Mouse (Mus musculus) midbrain, embryonic 10.5 days (tissue): Measurements from ENCODE around the gene Cdkal1. TPM values are rescaled to one million over a fixed set of nuclear protein-coding genes. Genes with fewer than 3 reads are reported as not detected.

ENCODE experiments used
- DNase-seq: peaks from one replicate; pipeline ENCODE4 v3.0.0-alpha.2; 2017; ENCODE audit warnings: low spot score
- H3K27ac ChIP-seq: fragments of 300-500 bp; sonication (generic); replicated peaks from 2 replicates; pipeline ENCODE4 v1.5.1; 2016; ENCODE audit warnings: mild to moderate bottlenecking
- H3K27me3 ChIP-seq: fragments of 300-500 bp; sonication (generic); 2 replicates; pipeline ENCODE4 v1.6.1; 2016; ENCODE audit warnings: low read depth, mild to moderate bottlenecking; ENCODE audit not compliant: poor library complexity, severe bottlenecking
- H3K36me3 ChIP-seq: fragments of 300-500 bp; sonication (generic); 2 replicates; pipeline ENCODE4 v1.6.1; 2016; ENCODE audit warnings: mild to moderate bottlenecking, moderate library complexity
- H3K4me1 ChIP-seq: fragments of 300-500 bp; sonication (generic); 2 replicates; pipeline ENCODE4 v1.6.1; 2016
- H3K4me3 ChIP-seq: fragments of 300-500 bp; sonication (generic); 2 replicates; pipeline ENCODE4 v1.5.1; 2016; ENCODE audit warnings: mild to moderate bottlenecking, moderate library complexity
- H3K9me3 ChIP-seq: fragments of 300-500 bp; sonication (generic); replicated peaks from 2 replicates; pipeline ENCODE4 v1.6.1; 2016; ENCODE audit warnings: mild to moderate bottlenecking
- WGBS: fragments of 180-500 bp; shearing (Covaris S2); methylation state at CpG from one replicate; pipeline ENCODE4 v1.1.7; 2016; 5-methylcytosine and 5-hydroxymethylcytosine counted together
- polyA plus RNA-seq: library from polyadenylated mRNA; unstranded; fragments of >200 nt; fragmentation: Nextera tagmentation; extraction: Ambion mirVana; gene quantifications from 2 replicates; pipeline ENCODE4 v1.2.1, GENCODE M21; 2016

Gene Cdkal1
- polyA plus RNA-seq, 1 experiment from 2014 or later: 32.7 TPM

DNA sequence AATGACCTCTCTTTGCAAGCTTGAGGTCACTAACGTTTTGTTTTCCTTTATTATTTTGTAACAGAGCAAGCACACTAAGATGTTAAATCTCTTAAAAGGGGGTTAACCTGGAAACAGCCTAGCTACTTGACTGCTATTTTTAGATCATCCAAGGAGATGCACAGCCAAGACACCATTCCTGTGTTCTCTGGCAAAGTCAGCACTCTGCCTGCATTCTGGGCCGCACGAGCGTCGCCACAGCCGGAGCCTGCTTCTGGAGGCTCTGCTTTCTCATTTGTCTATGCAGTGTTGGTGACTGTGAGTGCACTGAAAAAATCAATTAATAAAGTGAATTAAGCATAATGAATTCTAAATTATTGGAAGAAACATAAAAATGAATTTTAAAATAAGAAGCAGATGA, 440.6 kb downstream of the Cdkal1 start:
- no peak overlapping the region for H3K4me3 ChIP-seq
- DNase-seq: no peak
- no peaks in the 10 kb centered on the region for H3K27me3 ChIP-seq
- H3K36me3 ChIP-seq: no peaks in the 10 kb centered on the region
- 74% methylated on average over 6 of the region's 6 CpGs for WGBS
- no peaks in the 10 kb centered on the region for H3K9me3 ChIP-seq
- H3K27ac ChIP-seq: peak overlapping the region; percentile 64
- H3K4me1 ChIP-seq: peaks cover 47% of the 10 kb centered on the region

GRCm38 (mm10) chr13:29414470-29414869, 441.0 kb downstream of the Cdkal1 start:
- Histone ChIP-seq H3K4me1 (peaks cover 47% of the 10 kb centered on the region), H3K27ac (peak overlapping the region; percentile 64), H3K4me3 (no peak overlapping the region), H3K27me3 (no peaks in the 10 kb centered on the region), H3K36me3 (no peaks in the 10 kb centered on the region), H3K9me3 (no peaks in the 10 kb centered on the region)
- 63% methylated on average over 3 of the region's 3 CpGs for WGBS
- no peak for DNase-seq

- H3K4me3 ChIP-seq: no peak overlapping the region
- DNase-seq: no peak
- whole genome bisulfite sequencing: 93% methylated on average over 6 of the region's 6 CpGs
- H3K4me1 ChIP-seq: peaks cover 42% of the 10 kb centered on the region
- no peaks in the 10 kb centered on the region for H3K27me3 ChIP-seq
- no peaks in the 10 kb centered on the region for H3K36me3 ChIP-seq
- H3K27ac ChIP-seq: no peak overlapping the region; the same call in 1 of the 2 replicates
- no peaks in the 10 kb centered on the region for H3K9me3 ChIP-seq
Observed at GRCm38 (mm10) chr13:29411176-29411575, 444.3 kb downstream of the Cdkal1 start.

- Histone ChIP-seq H3K36me3 (no peaks in the 10 kb centered on the region), H3K9me3 (no peaks in the 10 kb centered on the region), H3K4me1 (peaks cover 16% of the 10 kb centered on the region), H3K27me3 (no peaks in the 10 kb centered on the region), H3K27ac (no peak overlapping the region), H3K4me3 (no peak overlapping the region)
- DNase-seq: no peak
- 88% methylated on average over 1 of the region's 1 CpGs for WGBS
Observed at GRCm38 (mm10) chr13:29407619-29408018, 447.9 kb downstream of the Cdkal1 start.

DNA sequence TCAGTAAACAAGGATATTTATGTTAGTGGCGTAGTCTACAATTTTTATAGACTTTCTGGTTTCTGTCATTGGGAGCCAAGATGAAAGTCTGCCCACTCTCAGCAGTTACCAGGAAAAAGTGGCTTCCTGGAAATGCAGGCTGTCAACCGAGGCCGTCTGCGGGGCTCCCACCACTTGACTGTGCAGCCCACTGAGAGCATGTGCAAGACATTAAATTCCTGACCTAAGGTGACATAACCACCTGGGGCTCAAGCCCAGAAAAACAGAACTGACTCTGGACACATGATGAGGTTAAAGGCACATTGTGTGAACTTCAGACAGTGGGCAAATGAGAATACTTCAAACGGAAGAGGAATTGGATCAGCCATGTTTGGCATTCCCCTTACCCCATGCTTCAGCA, 450.2 kb downstream of the Cdkal1 start:
- DNase-seq: no peak

DNA sequence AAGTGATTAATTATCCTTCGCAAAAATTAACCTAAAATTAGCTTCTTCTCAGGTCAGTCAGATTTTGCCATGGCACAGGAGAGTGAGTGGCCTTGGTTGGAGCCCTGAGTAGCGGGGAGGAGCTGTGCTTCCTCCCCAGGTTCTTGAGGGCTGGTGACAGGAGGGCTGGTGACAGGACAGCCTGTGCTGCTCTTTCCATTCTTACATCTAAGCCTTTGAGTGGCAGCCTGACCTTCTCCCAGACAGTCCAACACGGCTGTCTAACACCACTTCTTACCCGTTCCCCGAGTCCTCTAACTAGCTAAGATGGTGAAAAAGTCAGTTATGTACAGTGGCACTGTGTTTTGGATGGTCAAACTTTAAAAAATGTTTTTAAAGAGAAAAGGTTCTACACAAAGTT, 452.3 kb downstream of the Cdkal1 start:
- Histone ChIP-seq H3K9me3 (no peaks in the 10 kb centered on the region), H3K27me3 (no peaks in the 10 kb centered on the region), H3K36me3 (no peaks in the 10 kb centered on the region), H3K4me1 (peaks cover 3% of the 10 kb centered on the region; the same call in 1 of the 2 replicates), H3K4me3 (no peak overlapping the region), H3K27ac (no peak overlapping the region)
- no peak for DNase-seq
- 89% methylated on average over 5 of the region's 5 CpGs for WGBS

More for the DNA sequence above, 450.2 kb downstream of the Cdkal1 start:
- no peaks in the 10 kb centered on the region for H3K36me3 ChIP-seq
- no peak overlapping the region for H3K27ac ChIP-seq
- 84% methylated on average over 5 of the region's 5 CpGs for WGBS
- H3K4me1 ChIP-seq: peaks cover 5% of the 10 kb centered on the region; the same call in 1 of the 2 replicates
- no peaks in the 10 kb centered on the region for H3K27me3 ChIP-seq
- H3K4me3 ChIP-seq: no peak overlapping the region
- no peaks in the 10 kb centered on the region for H3K9me3 ChIP-seq

DNA sequence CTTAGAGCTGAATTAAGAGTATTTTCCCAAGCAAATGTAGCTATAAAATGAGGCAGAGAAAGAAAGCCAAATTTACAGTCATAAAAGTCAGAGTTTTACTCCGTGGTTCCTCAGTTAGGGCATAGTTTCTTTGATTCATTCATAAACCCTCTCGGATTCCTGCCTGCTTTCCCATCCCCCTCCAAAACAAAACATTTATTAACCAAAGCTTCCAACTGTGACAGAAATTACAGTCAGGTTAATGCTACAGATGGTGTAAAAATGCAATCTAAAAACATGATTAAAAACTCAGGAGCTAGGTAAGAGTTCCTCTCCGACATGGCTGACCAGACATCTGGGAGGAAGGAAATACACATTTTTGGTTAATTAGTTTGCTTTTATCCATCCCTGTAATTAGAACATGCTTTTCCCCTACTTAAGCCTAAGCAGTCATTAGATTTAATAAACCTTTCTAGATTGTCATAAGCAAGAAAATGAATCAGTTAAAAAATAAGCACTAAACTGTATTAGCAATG, 452.9 kb downstream of the Cdkal1 start:
- Histone ChIP-seq H3K27ac (no peak overlapping the region), H3K9me3 (no peaks in the 10 kb centered on the region), H3K4me3 (no peak overlapping the region), H3K27me3 (no peaks in the 10 kb centered on the region), H3K4me1 (no peaks in the 10 kb centered on the region), H3K36me3 (no peaks in the 10 kb centered on the region)
- DNase-seq: no peak
- 85% methylated on average over 3 of the region's 3 CpGs for WGBS

DNA sequence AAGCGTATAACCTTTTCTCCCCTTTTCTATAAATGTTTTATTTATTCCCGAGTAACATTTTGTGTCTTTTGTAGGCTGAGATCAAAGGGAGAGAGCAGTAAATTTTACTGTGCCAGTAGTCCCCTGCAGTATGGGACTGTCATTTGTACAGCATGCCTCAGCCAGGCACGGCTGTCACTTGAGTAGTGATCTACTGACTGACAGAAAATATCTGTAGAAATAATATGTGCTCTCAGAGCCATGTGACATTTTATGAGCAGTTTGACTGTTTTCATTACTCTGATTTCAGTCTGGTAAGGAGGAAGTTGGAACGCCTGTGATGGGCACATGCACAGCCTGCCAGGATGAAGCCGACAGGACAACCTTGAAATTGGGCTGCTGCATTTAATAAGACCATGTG, 455.6 kb downstream of the Cdkal1 start:
- DNase-seq: no peak
- H3K36me3 ChIP-seq: no peaks in the 10 kb centered on the region
- H3K4me1 ChIP-seq: no peaks in the 10 kb centered on the region
- H3K4me3 ChIP-seq: no peak overlapping the region
- WGBS: 88% methylated on average over 5 of the region's 5 CpGs
- H3K27ac ChIP-seq: no peak overlapping the region
- H3K9me3 ChIP-seq: no peaks in the 10 kb centered on the region
- no peaks in the 10 kb centered on the region for H3K27me3 ChIP-seq

DNA sequence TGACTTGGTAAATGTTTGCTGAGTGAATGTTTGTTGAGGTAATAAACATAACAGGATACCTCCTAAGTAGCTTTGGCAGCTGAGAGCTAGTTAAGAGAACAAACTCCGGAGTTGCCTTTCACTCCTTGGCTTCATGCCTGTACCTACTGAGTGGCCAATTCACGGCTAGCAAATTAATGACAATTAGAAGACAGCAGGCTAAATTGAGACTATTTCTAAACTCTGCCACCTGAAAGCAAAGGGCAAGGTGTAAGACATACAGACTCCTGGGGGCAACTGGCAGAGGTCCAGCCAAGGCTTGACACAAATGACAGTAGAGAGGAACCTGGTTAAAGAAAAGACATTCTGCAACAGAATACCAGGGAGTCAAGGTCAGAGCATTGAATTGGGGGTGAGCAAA, 457.0 kb downstream of the Cdkal1 start:
- Histone ChIP-seq H3K9me3 (no peaks in the 10 kb centered on the region), H3K4me3 (no peak overlapping the region), H3K4me1 (no peaks in the 10 kb centered on the region), H3K36me3 (no peaks in the 10 kb centered on the region), H3K27ac (no peak overlapping the region), H3K27me3 (no peaks in the 10 kb centered on the region)
- no peak for DNase-seq
- 96% methylated on average over 2 of the region's 2 CpGs for WGBS

- Histone ChIP-seq H3K36me3 (no peaks in the 10 kb centered on the region), H3K4me1 (no peaks in the 10 kb centered on the region), H3K27me3 (no peaks in the 10 kb centered on the region), H3K4me3 (no peak overlapping the region), H3K9me3 (no peaks in the 10 kb centered on the region; the same call in 1 of the 2 replicates), H3K27ac (no peak overlapping the region)
- DNase-seq: no peak
- WGBS: 91% methylated on average over 4 of the region's 4 CpGs
Observed at GRCm38 (mm10) chr13:29395694-29396093, 459.8 kb downstream of the Cdkal1 start.

DNA sequence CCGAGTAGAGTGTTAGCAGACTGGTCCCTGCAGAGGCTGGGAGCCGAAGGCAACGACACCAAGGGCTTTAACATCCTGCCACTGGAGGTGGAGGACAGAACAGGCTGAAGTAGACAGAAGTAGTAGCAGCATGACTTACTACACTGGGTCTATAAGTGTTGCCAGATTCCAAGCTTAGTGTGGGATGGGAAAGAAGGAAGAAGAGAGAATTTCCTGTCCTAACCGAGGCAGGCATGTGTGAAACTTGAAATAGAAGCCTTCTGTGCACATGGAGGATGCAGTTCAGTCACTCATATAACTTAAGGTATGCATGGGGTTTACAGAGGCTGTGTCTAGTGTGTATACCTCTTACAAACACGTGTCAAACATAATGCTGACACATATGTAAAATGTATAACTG, 465.4 kb downstream of the Cdkal1 start:
- no peaks in the 10 kb centered on the region for H3K36me3 ChIP-seq
- H3K9me3 ChIP-seq: no peaks in the 10 kb centered on the region; the same call in 1 of the 2 replicates
- H3K27ac ChIP-seq: no peak overlapping the region
- 85% methylated on average over 5 of the region's 5 CpGs for WGBS
- no peaks in the 10 kb centered on the region for H3K27me3 ChIP-seq
- no peak for DNase-seq
- no peaks in the 10 kb centered on the region for H3K4me1 ChIP-seq
- no peak overlapping the region for H3K4me3 ChIP-seq

DNA sequence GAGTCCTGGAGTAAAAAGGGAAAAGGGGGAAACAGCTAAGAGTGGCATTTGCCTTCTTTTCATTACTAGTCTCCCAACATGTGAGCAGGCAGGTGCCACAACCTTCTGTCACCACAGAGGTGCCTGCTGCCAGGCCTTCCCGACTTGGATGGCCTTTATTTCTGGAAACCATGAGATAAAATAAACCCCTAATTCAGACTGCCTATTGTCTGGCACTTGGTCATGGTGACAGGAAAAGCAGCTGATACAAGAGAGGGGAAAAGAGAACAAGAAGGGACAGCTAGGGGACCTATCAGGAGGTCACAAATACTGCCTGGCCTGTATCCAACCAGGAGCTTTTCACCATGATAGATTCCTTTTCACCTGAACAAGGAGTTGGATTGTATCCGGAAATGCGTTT, 466.6 kb downstream of the Cdkal1 start:
- WGBS: 93% methylated on average over 3 of the region's 3 CpGs
- no peaks in the 10 kb centered on the region; the same call in 1 of the 2 replicates for H3K9me3 ChIP-seq
- H3K4me3 ChIP-seq: no peak overlapping the region
- no peaks in the 10 kb centered on the region for H3K27me3 ChIP-seq
- H3K36me3 ChIP-seq: no peaks in the 10 kb centered on the region
- DNase-seq: no peak
- no peaks in the 10 kb centered on the region for H3K4me1 ChIP-seq
- no peak overlapping the region for H3K27ac ChIP-seq

DNA sequence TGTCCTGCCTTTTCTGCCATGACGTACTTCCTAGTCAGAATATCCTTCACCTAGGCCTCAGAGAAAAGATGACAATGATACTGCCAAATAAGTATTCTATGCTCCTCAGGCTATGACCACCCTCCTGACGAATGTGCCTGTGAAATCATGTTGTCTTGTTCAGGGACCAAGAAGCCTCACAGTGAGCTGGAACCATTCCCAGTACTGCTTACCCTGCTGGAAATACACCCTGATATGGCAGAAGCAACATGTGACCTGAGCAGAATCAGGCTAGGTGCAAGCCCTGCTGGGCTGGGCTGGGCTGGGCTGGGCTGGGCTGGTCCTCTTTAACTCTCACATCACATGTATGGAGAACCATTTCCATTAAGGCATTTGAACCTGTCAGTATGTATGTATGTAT, 477.9 kb downstream of the Cdkal1 start:
- H3K36me3 ChIP-seq: no peaks in the 10 kb centered on the region
- H3K4me1 ChIP-seq: peaks cover 16% of the 10 kb centered on the region
- no peaks in the 10 kb centered on the region for H3K9me3 ChIP-seq
- H3K27me3 ChIP-seq: no peaks in the 10 kb centered on the region
- no peak for DNase-seq
- 0 out of 2 replicates have a peak overlapping the region, but pooled peaks have one; percentile 39 for H3K27ac ChIP-seq
- 93% methylated on average over 2 of the region's 2 CpGs for WGBS
- no peak overlapping the region for H3K4me3 ChIP-seq

- no peak for DNase-seq
- no peaks in the 10 kb centered on the region for H3K9me3 ChIP-seq
- peak overlapping the region; percentile 91 for H3K27ac ChIP-seq
- peaks cover 62% of the 10 kb centered on the region for H3K4me1 ChIP-seq
- H3K36me3 ChIP-seq: no peaks in the 10 kb centered on the region
- H3K27me3 ChIP-seq: no peaks in the 10 kb centered on the region
- 43% methylated on average over 3 of the region's 3 CpGs for whole genome bisulfite sequencing
- no peak overlapping the region for H3K4me3 ChIP-seq
Observed at GRCm38 (mm10) chr13:29371916-29372315, 483.6 kb downstream of the Cdkal1 start.
